Mouse (Mus musculus) forebrain, embryonic 16.5 days (tissue): ENCODE measurements around the gene Atn1. TPM values are rescaled to one million over a fixed set of nuclear protein-coding genes. Genes with fewer than 3 reads are reported as not detected.

Experiments used
- ATAC-seq: fragments of 200-750 bp; cut with Nextera tagmentation; 2 replicates; pipeline ENCODE4 v1.8.0; 2017; ENCODE audit warnings: mild to moderate bottlenecking, moderate library complexity
- H3K27ac ChIP-seq: fragments of 300-500 bp; sonication (generic); 2 replicates; pipeline ENCODE4 v1.5.1; 2014; ENCODE audit warnings: low read length, control low read depth
- H3K27me3 ChIP-seq: fragments of 300-500 bp; sonication (generic); replicated peaks from 2 replicates; pipeline ENCODE4 v1.6.1; 2014; ENCODE audit warnings: low read length; ENCODE audit not compliant: control insufficient read depth, insufficient read depth
- H3K36me3 ChIP-seq: fragments of 300-500 bp; sonication (generic); 2 replicates; pipeline ENCODE4 v1.6.1; 2014; ENCODE audit not compliant: control insufficient read depth, insufficient read depth
- H3K4me1 ChIP-seq: fragments of 300-500 bp; sonication (generic); replicated peaks from 2 replicates; pipeline ENCODE4 v1.6.1; 2014; ENCODE audit warnings: low read length; ENCODE audit not compliant: control insufficient read depth, insufficient read depth
- H3K4me2 ChIP-seq: fragments of 300-500 bp; sonication (generic); 2 replicates; pipeline ENCODE4 v1.6.1; 2014; ENCODE audit warnings: mild to moderate bottlenecking, low read length, control low read depth
- H3K4me3 ChIP-seq: fragments of 300-500 bp; sonication (generic); replicated peaks from 2 replicates; pipeline ENCODE4 v1.5.1; 2014; ENCODE audit warnings: mild to moderate bottlenecking, low read length, control low read depth
- H3K9ac ChIP-seq: fragments of 300-500 bp; sonication (generic); replicated peaks from 2 replicates; pipeline ENCODE4 v1.6.1; 2014; ENCODE audit warnings: low read depth, low read length, control low read depth
- H3K9me3 ChIP-seq: fragments of 300-500 bp; sonication (generic); 2 replicates; pipeline ENCODE4 v1.6.1; 2016; ENCODE audit warnings: low read length; ENCODE audit not compliant: control insufficient read depth
- WGBS: fragments of 180-500 bp; shearing (Covaris S2); extraction: QIAGEN DNeasy Blood & Tissue Kit; methylation state at CpG from one replicate; pipeline ENCODE4 v1.1.7; 2014; 5-methylcytosine and 5-hydroxymethylcytosine counted together
- polyA plus RNA-seq: library from polyadenylated mRNA; unstranded; fragments of >200 nt; fragmentation: Nextera tagmentation; extraction: Ambion mirVana; gene quantifications from 2 replicates; pipeline ENCODE4 v1.2.1, GENCODE M21; 2015

Atn1 gene
- polyA plus RNA-seq, 1 experiment from 2014 or later = 27.0 TPM

DNA sequence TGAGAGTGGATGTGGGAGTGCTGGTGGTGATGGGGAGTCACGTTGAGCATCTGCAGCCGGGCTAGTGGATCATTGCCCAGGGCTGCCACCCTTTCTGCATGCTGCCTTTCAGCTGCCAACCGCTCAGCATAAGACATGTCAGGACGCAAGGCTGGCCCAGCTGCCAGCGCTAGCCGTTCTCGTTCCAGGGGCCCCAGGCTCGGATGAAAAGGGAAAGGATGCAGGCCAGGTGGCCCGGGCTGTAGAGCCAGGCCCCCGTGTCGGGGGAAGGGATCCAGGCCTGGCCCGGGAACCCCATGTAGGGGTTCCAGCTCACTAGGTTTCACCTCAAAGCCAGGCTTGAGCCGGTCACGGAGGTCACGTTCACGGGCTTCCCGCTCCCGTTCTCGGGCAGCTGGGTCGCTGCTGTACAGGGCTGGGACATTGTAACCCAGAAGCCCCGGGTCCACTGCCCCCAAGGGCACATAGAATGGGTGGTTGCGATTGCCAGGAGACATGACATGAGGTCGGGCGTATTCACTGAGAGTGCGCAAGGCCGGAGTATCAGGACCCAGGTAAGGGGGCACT lies 11.5 kb downstream of the Atn1 start:
- peak overlapping the region; percentile 75 for H3K4me2 ChIP-seq
- no peaks in the 10 kb centered on the region for H3K27me3 ChIP-seq
- H3K9ac ChIP-seq = peak overlapping the region; percentile 74
- peak overlapping the region; percentile 71 for H3K27ac ChIP-seq
- no peak for ATAC-seq
- H3K4me3 ChIP-seq = peak overlapping the region; percentile 50
- WGBS = 64% methylated on average over 26 of the region's 26 CpGs
- peaks cover 26% of the 10 kb centered on the region for H3K4me1 ChIP-seq
- peaks cover 15% of the 10 kb centered on the region for H3K36me3 ChIP-seq
- H3K9me3 ChIP-seq = no peaks in the 10 kb centered on the region

DNA sequence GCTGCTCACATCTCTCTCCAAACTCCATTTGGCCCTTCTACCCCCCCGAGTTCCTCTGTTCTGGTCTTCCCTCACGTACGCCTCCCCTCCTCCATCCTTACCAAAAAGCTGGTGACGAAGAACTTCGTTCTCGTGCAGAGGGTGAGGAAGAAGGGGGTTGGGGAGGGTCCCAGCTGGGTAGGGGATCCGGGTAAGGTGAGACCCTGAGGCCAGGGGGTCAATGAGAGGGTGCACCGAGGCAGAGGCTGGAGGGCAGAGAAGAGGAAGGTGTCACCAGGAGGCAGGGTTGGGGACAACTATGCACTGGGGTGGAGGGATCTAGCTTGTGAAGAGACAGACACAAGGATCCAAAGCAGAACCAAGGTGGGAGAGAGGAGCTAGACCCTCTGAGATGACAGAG lies 12.7 kb downstream of the Atn1 start:
- H3K9me3 ChIP-seq = no peaks in the 10 kb centered on the region
- WGBS = 94% methylated on average over 8 of the region's 8 CpGs
- no peak overlapping the region for H3K27ac ChIP-seq
- H3K36me3 ChIP-seq = peaks cover 11% of the 10 kb centered on the region
- no peak overlapping the region for H3K4me3 ChIP-seq
- H3K4me1 ChIP-seq = peaks cover 38% of the 10 kb centered on the region
- H3K27me3 ChIP-seq = no peaks in the 10 kb centered on the region
- no peak overlapping the region for H3K4me2 ChIP-seq
- H3K9ac ChIP-seq = no peak overlapping the region
- ATAC-seq = no peak

DNA sequence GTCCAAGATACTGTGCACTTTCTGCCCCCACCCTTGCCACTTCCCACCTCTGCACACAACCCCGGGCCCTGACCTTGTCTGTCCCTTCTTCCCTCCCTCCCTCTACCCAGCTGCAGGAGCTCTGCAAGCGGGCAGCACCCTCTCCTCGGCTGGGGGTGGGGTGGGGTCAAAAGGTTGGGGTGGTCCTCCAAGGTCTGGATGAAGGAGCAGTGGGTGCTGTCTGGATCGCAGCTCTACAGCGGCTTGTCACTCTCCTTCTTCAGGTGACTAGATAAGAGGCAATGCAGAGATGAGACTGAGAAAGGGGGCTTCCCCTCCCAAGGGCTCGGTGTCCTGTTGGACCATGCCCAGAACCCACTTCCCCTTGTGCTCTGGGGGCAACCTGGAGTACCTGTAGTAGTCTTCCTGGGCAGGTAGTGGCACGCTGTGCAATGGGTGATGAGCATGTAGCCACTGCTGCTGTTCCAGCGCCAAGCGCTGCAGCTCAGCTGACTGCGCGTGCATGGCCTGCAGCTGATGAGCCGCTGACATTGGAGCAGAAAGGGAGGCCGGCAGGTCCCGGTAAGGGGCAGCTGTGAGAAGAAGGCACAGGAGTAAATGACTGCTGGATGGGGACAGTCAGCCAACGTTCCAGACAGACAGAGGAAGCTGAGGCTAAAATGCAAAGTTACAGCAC lies 13.3 kb downstream of the Atn1 start:
- H3K4me1 ChIP-seq = peaks cover 40% of the 10 kb centered on the region

DNA sequence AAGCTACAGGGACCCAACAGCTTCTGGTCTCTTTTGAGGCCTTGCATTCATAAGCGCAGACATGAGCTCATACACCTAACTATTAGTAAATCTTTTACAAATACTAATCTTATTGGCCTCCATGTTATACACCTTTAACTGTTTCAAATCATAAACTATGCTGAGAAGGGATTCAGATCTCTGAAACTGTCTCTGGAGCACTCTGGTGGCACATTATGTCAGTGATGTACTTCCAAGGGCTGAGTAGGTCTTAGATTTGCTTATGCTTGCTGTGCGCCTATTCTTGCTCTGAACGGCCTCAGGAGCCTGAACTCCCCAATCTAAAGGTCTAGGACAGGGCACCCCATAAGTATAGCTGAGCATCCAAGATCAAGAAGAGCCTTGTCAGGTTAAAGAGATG lies 14.5 kb downstream of the Atn1 start:
- ATAC-seq = no peak
- H3K27me3 ChIP-seq = no peaks in the 10 kb centered on the region
- H3K4me2 ChIP-seq = peak overlapping the region; percentile 52
- peaks cover 4% of the 10 kb centered on the region; the same call in 1 of the 2 replicates for H3K36me3 ChIP-seq
- no peaks in the 10 kb centered on the region for H3K9me3 ChIP-seq
- peak overlapping the region; percentile 93 for H3K9ac ChIP-seq
- peak overlapping the region; percentile 74 for H3K4me3 ChIP-seq
- WGBS = 73% methylated on average over 3 of the region's 3 CpGs
- peak overlapping the region; percentile 96 for H3K27ac ChIP-seq
- peaks cover 40% of the 10 kb centered on the region for H3K4me1 ChIP-seq

More for the DNA sequence above, 13.3 kb downstream of the Atn1 start:
- no peak overlapping the region for H3K4me2 ChIP-seq
- peaks cover 11% of the 10 kb centered on the region for H3K36me3 ChIP-seq
- H3K27ac ChIP-seq = no peak overlapping the region
- H3K9me3 ChIP-seq = no peaks in the 10 kb centered on the region
- no peak overlapping the region for H3K4me3 ChIP-seq
- H3K27me3 ChIP-seq = no peaks in the 10 kb centered on the region
- ATAC-seq = no peak
- no peak overlapping the region for H3K9ac ChIP-seq
- WGBS = 90% methylated on average over 15 of the region's 15 CpGs

DNA sequence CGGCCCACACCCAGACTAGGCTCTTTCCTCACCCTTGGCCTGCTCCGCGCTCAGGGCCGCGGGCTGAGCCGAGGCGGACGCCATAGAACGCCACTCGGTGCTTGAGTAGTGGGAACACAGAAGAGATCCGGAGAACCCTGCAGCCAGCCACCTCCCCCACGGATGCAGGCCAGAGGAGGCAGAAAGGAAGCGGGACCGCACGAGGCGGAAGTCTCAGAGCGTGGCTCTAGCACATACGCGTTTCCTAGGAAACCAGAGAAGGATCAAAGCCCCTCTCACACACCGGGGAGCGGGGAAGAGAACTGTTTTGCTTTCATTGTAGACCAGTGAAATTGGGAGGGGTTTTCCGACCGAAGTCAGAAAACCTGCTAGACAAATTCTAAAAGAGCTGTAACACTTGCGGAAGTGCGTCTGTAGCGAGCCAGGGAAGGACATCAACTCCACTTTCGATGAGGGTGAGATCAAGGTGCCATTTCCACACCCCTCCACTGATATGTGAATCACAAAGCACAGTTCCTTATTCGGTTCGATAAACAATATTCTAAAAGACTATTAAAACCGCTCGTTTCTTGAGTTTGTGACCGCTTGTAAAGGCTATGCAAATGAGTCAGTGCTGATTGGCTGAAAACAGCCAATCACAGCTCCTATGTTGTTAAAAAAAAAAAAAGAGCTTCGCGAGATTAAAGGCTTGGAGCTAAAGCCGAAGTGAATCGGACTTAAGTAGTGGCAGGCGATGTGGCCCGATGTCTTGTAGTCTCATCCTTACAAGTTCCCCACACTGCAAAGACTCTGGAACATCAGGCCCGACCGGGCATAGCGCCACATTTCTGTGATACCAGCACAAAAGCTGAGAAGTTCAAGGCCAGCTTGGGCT lies 15.2 kb downstream of the Atn1 start, which contains the start of gene Grcc10:
Gene Grcc10, minus strand, starts transcription at position 487 of the 874 bp plus-strand sequence.
- Histone ChIP-seq H3K36me3 (peaks cover 4% of the 10 kb centered on the region; the same call in 1 of the 2 replicates), H3K4me1 (peaks cover 35% of the 10 kb centered on the region), H3K4me2 (peak within 1 kb of the TSS; percentile 52), H3K9me3 (no peaks in the 10 kb centered on the region), H3K27ac (peak within 1 kb of the TSS; percentile 96), H3K9ac (peak within 1 kb of the TSS; percentile 93), H3K27me3 (no peaks in the 10 kb centered on the region), H3K4me3 (peak within 1 kb of the TSS; percentile 74)
- ATAC-seq = peak; percentile 85
- WGBS = under 1% methylated on average over 41 of the region's 41 CpGs

DNA sequence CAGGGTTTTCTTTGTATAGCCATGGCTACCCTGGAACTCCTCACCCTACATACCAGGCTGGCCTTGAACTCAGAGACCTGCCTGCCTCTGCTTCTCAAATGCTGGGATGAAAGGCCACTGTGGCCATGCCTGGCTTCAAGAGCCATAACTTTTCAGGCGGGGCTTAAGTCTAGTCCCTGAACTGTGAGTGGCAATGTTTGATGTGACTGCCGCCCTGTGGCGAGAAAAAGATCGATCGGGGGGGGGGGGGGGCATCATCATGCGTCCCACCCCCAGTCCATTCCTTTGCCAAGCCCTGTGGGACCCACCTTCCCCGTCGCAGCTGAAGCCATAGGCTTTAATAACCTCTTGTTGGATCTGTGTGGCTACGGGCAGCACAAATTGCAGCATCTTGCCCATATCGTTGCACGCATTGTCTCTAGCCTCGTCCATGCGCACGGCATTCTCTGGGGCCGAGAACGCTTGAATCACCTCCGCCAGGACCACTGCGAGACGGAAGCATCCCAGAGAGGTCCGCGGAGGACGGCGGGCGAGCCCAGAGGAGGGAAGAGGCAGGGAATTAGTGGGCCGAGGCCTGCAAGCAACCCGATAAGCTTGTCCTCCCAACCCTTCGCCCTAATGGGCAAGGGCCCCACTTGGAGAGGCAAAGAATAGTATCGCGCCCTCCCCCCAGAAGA lies 16.0 kb downstream of the Atn1 start:
- H3K4me1 ChIP-seq = peaks cover 32% of the 10 kb centered on the region
- under 1% methylated on average over 29 of the region's 29 CpGs for WGBS
- peak overlapping the region; percentile 93 for H3K9ac ChIP-seq
- no peaks in the 10 kb centered on the region for H3K27me3 ChIP-seq
- H3K4me3 ChIP-seq = peak overlapping the region; percentile 74
- H3K36me3 ChIP-seq = peaks cover 4% of the 10 kb centered on the region; the same call in 1 of the 2 replicates
- peak overlapping the region; percentile 96 for H3K27ac ChIP-seq
- no peaks in the 10 kb centered on the region for H3K9me3 ChIP-seq
- peak overlapping the region; percentile 52 for H3K4me2 ChIP-seq
- ATAC-seq = peak; percentile 26

DNA sequence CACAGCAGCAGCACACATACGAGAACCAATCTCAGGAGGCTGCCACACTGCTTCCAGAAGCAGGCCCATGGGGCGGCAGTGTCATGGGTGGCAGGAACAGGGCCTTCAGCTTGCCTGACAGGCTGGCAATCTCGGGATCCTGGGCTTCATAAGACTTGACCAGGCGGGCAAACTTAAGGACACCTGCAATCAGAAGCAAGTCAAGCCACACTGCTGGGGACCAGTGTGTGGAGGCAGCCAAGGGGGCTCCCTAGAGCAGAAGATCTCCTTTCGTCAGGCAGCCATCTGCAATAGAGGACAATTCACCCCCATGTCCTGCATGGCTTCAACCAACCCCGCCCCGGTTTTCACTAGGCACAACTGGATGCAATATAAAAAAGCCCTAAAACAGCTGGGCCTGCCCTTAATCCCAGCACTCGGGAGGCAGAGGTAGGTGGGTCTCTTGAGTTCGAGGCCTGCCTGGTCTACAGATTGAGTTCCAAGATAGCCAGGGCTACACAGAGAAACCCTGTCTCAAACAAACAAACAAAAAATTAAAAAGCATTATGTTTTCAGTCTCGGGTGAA lies 17.0 kb downstream of the Atn1 start:
- H3K9me3 ChIP-seq = no peaks in the 10 kb centered on the region
- H3K27ac ChIP-seq = no peak overlapping the region
- H3K4me2 ChIP-seq = no peak overlapping the region; the same call in 1 of the 2 replicates
- H3K4me1 ChIP-seq = peaks cover 25% of the 10 kb centered on the region
- no peaks in the 10 kb centered on the region for H3K27me3 ChIP-seq
- 83% methylated on average over 10 of the region's 10 CpGs for WGBS
- no peak overlapping the region for H3K4me3 ChIP-seq
- H3K36me3 ChIP-seq = peaks cover 4% of the 10 kb centered on the region; the same call in 1 of the 2 replicates
- no peak for ATAC-seq
- H3K9ac ChIP-seq = no peak overlapping the region

DNA sequence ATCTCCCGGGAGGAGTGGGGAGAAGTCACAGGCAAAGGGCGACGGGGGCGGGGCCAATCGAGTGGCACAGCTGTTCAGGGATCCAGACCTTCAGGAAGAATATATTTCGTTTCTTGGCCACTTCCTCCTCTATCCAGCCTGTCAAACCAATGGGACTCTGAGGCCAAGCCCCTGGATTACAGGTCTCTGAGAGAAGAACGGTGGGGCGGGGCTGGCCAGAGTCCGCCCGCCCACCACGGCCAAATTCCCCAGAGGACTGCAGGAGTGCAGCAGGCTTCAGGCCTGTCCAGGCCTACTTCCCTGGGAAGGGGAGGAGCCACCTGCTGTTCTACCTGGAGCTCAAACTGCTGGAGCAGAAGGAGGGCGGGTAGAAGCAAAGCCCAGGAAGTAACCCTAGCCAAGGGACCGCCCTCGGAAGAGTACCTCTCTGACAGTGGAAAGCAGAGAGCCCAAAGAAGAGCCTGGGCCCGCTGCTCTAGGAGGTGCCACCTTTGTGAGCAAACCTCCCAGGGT lies 17.8 kb downstream of the Atn1 start, which contains the start of gene Ptpn6:
Gene Ptpn6, minus strand, starts transcription at position 204 of the 513 bp plus-strand sequence.
- Histone ChIP-seq H3K27ac (no peak within 1 kb of the TSS), H3K4me2 (no peak within 1 kb of the TSS), H3K4me1 (peaks cover 25% of the 10 kb centered on the region), H3K4me3 (no peak within 1 kb of the TSS), H3K9me3 (no peaks in the 10 kb centered on the region), H3K36me3 (peaks cover 4% of the 10 kb centered on the region; the same call in 1 of the 2 replicates), H3K9ac (0 out of 2 replicates have a peak within 1 kb of the TSS, but pooled peaks have one; percentile 14), H3K27me3 (no peaks in the 10 kb centered on the region)
- ATAC-seq = no peak
- WGBS = 31% methylated on average over 15 of the region's 15 CpGs
